Mouse (Mus musculus) forebrain, postnatal 0 days (tissue): ENCODE measurements around the gene 5730596B20Rik. TPM values are rescaled to one million over a fixed set of nuclear protein-coding genes. Genes with fewer than 3 reads are reported as not detected.

Experiments used
- ATAC-seq: fragments of 200-750 bp; cut with Nextera tagmentation; 2 replicates; pipeline ENCODE4 v1.8.0; 2017; ENCODE audit warnings: mild to moderate bottlenecking, moderate library complexity
- DNase-seq: peaks from one replicate; pipeline ENCODE4 v3.0.0-alpha.2; 2015
- H3K27ac ChIP-seq: fragments of 300-500 bp; sonication (generic); 2 replicates; pipeline ENCODE4 v1.5.1; 2014; ENCODE audit warnings: low read depth, mild to moderate bottlenecking, antibody characterized with exemption, low read length, moderate library complexity, mixed read lengths
- H3K27me3 ChIP-seq: fragments of 300-500 bp; sonication (generic); 2 replicates; pipeline ENCODE4 v1.6.1; 2014; ENCODE audit warnings: mild to moderate bottlenecking, low read length, mixed read lengths; ENCODE audit not compliant: insufficient read depth
- H3K36me3 ChIP-seq: fragments of 300-500 bp; sonication (generic); 2 replicates; pipeline ENCODE4 v1.6.1; 2014; ENCODE audit warnings: mild to moderate bottlenecking, moderate library complexity; ENCODE audit not compliant: insufficient read depth
- H3K4me1 ChIP-seq: fragments of 300-500 bp; sonication (generic); 2 replicates; pipeline ENCODE4 v1.6.1; 2014; ENCODE audit warnings: antibody characterized with exemption; ENCODE audit not compliant: insufficient read depth
- H3K4me2 ChIP-seq: fragments of 300-500 bp; sonication (generic); 2 replicates; pipeline ENCODE4 v1.6.1; 2014; ENCODE audit warnings: low read depth, mild to moderate bottlenecking, moderate library complexity
- H3K4me3 ChIP-seq: fragments of 300-500 bp; sonication (generic); 2 replicates; pipeline ENCODE4 v1.5.1; 2014; ENCODE audit warnings: low read depth, low read length, mixed read lengths
- H3K9ac ChIP-seq: fragments of 300-500 bp; sonication (generic); 2 replicates; pipeline ENCODE4 v1.6.1; 2014; ENCODE audit warnings: mild to moderate bottlenecking
- H3K9me3 ChIP-seq: fragments of 300-500 bp; sonication (generic); 2 replicates; pipeline ENCODE4 v1.6.1; 2016; ENCODE audit warnings: low read length
- CTCF ChIP-seq: sonication (generic); IDR thresholded peaks from 2 replicates; pipeline ENCODE4 v1.5.1; 2016; ENCODE audit warnings: antibody characterized with exemption, control low read depth, low read depth
- WGBS: fragments of 180-500 bp; shearing (Covaris S2); extraction: QIAGEN DNeasy Blood & Tissue Kit; methylation state at CpG from one replicate; pipeline ENCODE4 v1.1.7; 2014; 5-methylcytosine and 5-hydroxymethylcytosine counted together
- polyA plus RNA-seq: library from polyadenylated mRNA; unstranded; fragments of >200 nt; fragmentation: Nextera tagmentation; extraction: Ambion mirVana; gene quantifications from 2 replicates; pipeline ENCODE4 v1.2.1, GENCODE M21; 2015
- total RNA-seq: library from RNA; depleted of rRNA; stranded (reverse); fragments of >200 nt; gene quantifications from 2 replicates; pipeline ENCODE4 v1.2.3, GENCODE M21; 2014

Gene 5730596B20Rik
- total and polyA plus RNA-seq, 2 experiments from 2014 or later: not detected

GRCm38 (mm10) chr6:52182793-52183192, 5.5 kb downstream of the 5730596B20Rik start:
- Histone ChIP-seq H3K4me3 (no peak overlapping the region), H3K27me3 (peaks cover 100% of the 10 kb centered on the region), H3K27ac (no peak overlapping the region), H3K9ac (no peak overlapping the region), H3K9me3 (no peaks in the 10 kb centered on the region), H3K4me2 (no peak overlapping the region), H3K4me1 (no peaks in the 10 kb centered on the region), H3K36me3 (no peaks in the 10 kb centered on the region)
- no peak for TF ChIP-seq CTCF
- no peak for DNase-seq
- 0% methylated on average over 1 of the region's 1 CpGs for WGBS
- ATAC-seq: no peak

DNA sequence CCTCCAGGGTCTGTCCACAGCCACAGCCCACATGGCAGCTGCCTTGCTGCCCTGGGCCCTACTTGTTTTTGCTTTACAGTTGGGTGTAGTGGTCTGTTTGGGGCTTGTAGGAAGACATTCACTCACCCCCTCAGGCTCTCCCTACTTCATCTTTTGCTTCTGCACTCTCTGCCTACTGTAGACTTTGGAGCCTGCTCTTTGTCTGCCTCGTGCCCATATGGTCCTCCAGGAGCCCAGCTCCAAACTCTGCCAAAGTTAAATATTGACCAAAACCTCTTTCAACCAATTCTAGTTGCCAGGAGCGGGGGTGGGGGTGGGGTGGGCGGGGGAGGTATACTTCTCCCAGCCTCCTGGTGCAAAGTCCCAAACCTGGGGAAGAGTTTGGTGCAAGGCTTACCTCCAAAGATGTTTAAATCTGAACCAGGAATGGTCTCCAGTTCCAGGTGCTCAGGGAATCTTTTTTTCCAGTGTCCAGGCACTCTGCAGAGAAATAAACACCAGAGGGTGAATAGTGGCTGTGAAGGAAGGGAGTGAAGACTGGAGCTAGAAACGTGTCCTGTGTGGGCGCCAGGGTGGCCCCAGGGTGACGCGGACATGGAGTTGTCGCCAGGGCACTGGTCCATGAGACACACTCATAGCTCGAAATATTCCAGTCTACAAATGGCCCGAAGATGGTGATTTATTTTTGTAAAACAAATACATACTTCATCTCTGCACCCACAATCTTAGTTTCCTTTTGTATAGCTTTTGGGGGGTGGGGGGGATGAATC, 6.2 kb downstream of the 5730596B20Rik start:
- Histone ChIP-seq H3K4me3 (no peak overlapping the region), H3K4me1 (no peaks in the 10 kb centered on the region), H3K36me3 (no peaks in the 10 kb centered on the region), H3K4me2 (no peak overlapping the region), H3K9me3 (no peaks in the 10 kb centered on the region), H3K27me3 (peaks cover 100% of the 10 kb centered on the region), H3K9ac (no peak overlapping the region), H3K27ac (no peak overlapping the region)
- TF ChIP-seq CTCF: no peak
- 7% methylated on average over 10 of the region's 10 CpGs for WGBS
- ATAC-seq (no peak), DNase-seq (no peak)

- no peak overlapping the region for H3K9ac ChIP-seq
- H3K4me3 ChIP-seq: no peak overlapping the region
- ATAC-seq: no peak
- peaks cover 100% of the 10 kb centered on the region for H3K27me3 ChIP-seq
- no peak for DNase-seq
- H3K4me2 ChIP-seq: no peak overlapping the region
- no peaks in the 10 kb centered on the region for H3K36me3 ChIP-seq
- no peaks in the 10 kb centered on the region for H3K4me1 ChIP-seq
- no peaks in the 10 kb centered on the region for H3K9me3 ChIP-seq
- H3K27ac ChIP-seq: no peak overlapping the region
- 1% methylated on average over 6 of the region's 6 CpGs for WGBS
- TF ChIP-seq CTCF: no peak
Observed at GRCm38 (mm10) chr6:52184668-52185067, 7.4 kb downstream of the 5730596B20Rik start.

- WGBS: 1% methylated on average over 19 of the region's 19 CpGs
- DNase-seq (no peak), ATAC-seq (no peak)
- no peaks in the 10 kb centered on the region for H3K36me3 ChIP-seq
- H3K9ac ChIP-seq: no peak overlapping the region
- H3K27ac ChIP-seq: no peak overlapping the region
- no peaks in the 10 kb centered on the region for H3K4me1 ChIP-seq
- no peaks in the 10 kb centered on the region for H3K9me3 ChIP-seq
- no peak overlapping the region for H3K4me3 ChIP-seq
- TF ChIP-seq CTCF: no peak
- peaks cover 100% of the 10 kb centered on the region for H3K27me3 ChIP-seq
- no peak overlapping the region for H3K4me2 ChIP-seq
Observed at GRCm38 (mm10) chr6:52185222-52185621, 7.9 kb downstream of the 5730596B20Rik start.

GRCm38 (mm10) chr6:52185834-52186233, 8.5 kb downstream of the 5730596B20Rik start:
- no peaks in the 10 kb centered on the region for H3K4me1 ChIP-seq
- no peaks in the 10 kb centered on the region for H3K36me3 ChIP-seq
- H3K9ac ChIP-seq: no peak overlapping the region
- WGBS: 11% methylated on average over 3 of the region's 3 CpGs
- no peak overlapping the region for H3K27ac ChIP-seq
- no peak overlapping the region for H3K4me2 ChIP-seq
- TF ChIP-seq CTCF: no peak
- no peak for ATAC-seq
- H3K4me3 ChIP-seq: no peak overlapping the region
- DNase-seq: no peak
- peaks cover 100% of the 10 kb centered on the region for H3K27me3 ChIP-seq
- H3K9me3 ChIP-seq: no peaks in the 10 kb centered on the region

- 5% methylated on average over 1 of the region's 1 CpGs for WGBS
- no peak for TF ChIP-seq CTCF
- Histone ChIP-seq H3K4me1 (no peaks in the 10 kb centered on the region), H3K27me3 (peaks cover 100% of the 10 kb centered on the region), H3K27ac (no peak overlapping the region), H3K36me3 (no peaks in the 10 kb centered on the region), H3K4me2 (no peak overlapping the region), H3K9ac (no peak overlapping the region), H3K4me3 (no peak overlapping the region), H3K9me3 (no peaks in the 10 kb centered on the region)
- DNase-seq: no peak
- ATAC-seq: no peak
Observed at GRCm38 (mm10) chr6:52186500-52186899, 9.2 kb downstream of the 5730596B20Rik start.

DNA sequence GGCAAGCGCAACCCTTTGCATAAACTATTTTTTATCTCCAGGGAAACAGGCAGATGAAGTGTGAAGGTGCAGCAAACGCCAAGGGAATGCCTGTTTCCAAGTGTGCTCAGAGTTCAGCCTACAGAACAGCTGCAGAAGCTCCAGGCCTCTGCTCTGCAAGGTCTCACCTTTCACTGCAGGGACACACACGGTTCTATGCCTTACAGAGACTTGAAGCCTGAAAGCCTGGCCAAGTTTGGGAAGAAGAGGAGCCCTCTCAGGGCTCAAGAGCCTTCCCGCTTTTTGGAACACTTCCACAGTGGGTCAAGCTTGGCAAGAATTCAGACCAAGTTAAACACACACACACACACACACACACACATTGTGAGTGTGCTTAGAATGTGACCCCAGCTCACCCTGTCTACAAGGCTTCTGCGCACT, 11.9 kb downstream of the 5730596B20Rik start:
- no peak overlapping the region for H3K27ac ChIP-seq
- peaks cover 99% of the 10 kb centered on the region for H3K27me3 ChIP-seq
- H3K4me3 ChIP-seq: no peak overlapping the region
- H3K4me1 ChIP-seq: no peaks in the 10 kb centered on the region
- no peak for TF ChIP-seq CTCF
- DNase-seq (no peak), ATAC-seq (no peak)
- no peaks in the 10 kb centered on the region for H3K9me3 ChIP-seq
- H3K36me3 ChIP-seq: no peaks in the 10 kb centered on the region
- WGBS: 5% methylated on average over 5 of the region's 5 CpGs
- no peak overlapping the region for H3K9ac ChIP-seq
- H3K4me2 ChIP-seq: no peak overlapping the region
